Mouse (Mus musculus) E14TG2a.4 (cell line): ENCODE data around the gene Thada.

Source experiments
- CTCF ChIP-seq: conservative IDR thresholded peaks from 2 replicates; pipeline ENCODE4 v1.5.1; 2014; ENCODE audit warnings: low read length
- NANOG ChIP-seq: IDR thresholded peaks from 2 replicates; pipeline ENCODE4 v1.6.1; 2014; ENCODE audit warnings: borderline replicate concordance, low read length, mixed read lengths
- POU5F1 ChIP-seq: IDR thresholded peaks from 2 replicates; pipeline ENCODE4 v1.6.1; 2014; ENCODE audit warnings: low read length, borderline replicate concordance

DNA sequence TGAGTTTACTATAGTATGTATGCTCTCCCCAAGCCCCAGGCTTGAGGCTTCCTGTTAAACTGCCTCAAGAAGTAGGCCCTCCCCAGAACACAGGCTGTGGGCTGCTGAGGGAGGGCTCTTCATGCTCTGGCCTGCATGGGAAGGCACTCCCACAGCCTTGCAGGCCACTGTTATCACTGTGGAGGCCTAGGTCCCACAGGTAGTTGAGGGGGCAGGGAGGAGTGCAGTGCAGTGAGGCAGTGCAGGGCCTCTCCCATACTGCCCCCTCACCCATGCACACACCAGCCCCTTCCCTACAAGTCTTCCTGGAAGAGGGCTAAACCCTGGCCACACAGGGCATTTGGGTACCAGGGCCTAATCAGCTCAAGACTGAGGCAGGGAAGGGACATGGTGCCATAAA, 205.0 kb downstream of the Thada start:
- no peak for TF ChIP-seq CTCF
- no peak for TF ChIP-seq NANOG
- TF ChIP-seq POU5F1, result no peak
